Mouse (Mus musculus) lung, postnatal 0 days (tissue): ENCODE data around the gene Car10.

Experiments used
- CTCF ChIP-seq: IDR thresholded peaks from 2 replicates; pipeline ENCODE4 v1.5.1; 2016; ENCODE audit warnings: antibody characterized with exemption, mild to moderate bottlenecking
- EP300 ChIP-seq: IDR thresholded peaks from 2 replicates; pipeline ENCODE4 v1.6.1; 2016; ENCODE audit warnings: antibody characterized with exemption, mild to moderate bottlenecking, control low read depth

DNA sequence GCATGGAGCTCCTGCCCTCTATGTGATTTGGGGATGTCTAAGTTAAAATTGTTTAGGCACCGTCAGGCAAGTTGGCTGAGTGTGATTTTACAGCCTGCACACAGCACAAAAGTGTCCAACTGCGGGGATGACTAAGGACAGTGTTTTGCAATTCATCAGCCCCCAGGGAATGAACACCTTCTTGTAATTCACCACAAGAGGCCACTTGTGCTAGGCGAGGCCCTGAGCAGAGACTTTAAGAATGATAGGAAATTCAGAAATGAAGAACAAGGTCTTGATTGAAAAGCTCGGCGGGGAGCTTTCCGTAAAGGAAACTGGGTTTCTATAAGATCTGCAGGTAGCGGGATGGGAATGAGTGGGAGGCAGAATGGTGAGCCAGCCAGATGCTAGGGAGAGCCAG lies 510.9 kb downstream of the Car10 start:
- TF ChIP-seq CTCF, result no peak
- no peak for TF ChIP-seq EP300
